Mouse (Mus musculus) midbrain, embryonic 14.5 days (tissue): ENCODE results near the gene Eps8l1. TPM values are rescaled to one million over a fixed set of nuclear protein-coding genes. Genes with fewer than 3 reads are reported as not detected.

Source experiments
- ATAC-seq: fragments of 200-750 bp; cut with Nextera tagmentation; 2 replicates; pipeline ENCODE4 v1.8.0; 2017; ENCODE audit warnings: moderate number of reproducible peaks, moderate library complexity; ENCODE audit not compliant: low FRiP score, low TSS enrichment
- DNase-seq: peaks from one replicate; pipeline ENCODE4 v3.0.0-alpha.2; 2015
- H3K27ac ChIP-seq: fragments of 300-500 bp; sonication (generic); replicated peaks from 2 replicates; pipeline ENCODE4 v1.5.1; 2014; ENCODE audit warnings: mild to moderate bottlenecking, low read depth, low read length, moderate library complexity
- H3K27me3 ChIP-seq: fragments of 300-500 bp; sonication (generic); 2 replicates; pipeline ENCODE4 v1.6.1; 2014; ENCODE audit warnings: low read length, control low read depth, mixed read lengths; ENCODE audit not compliant: control insufficient read depth, insufficient read depth
- H3K36me3 ChIP-seq: fragments of 300-500 bp; sonication (generic); 2 replicates; pipeline ENCODE4 v1.6.1; 2014; ENCODE audit warnings: low read length, control low read depth; ENCODE audit not compliant: control insufficient read depth, insufficient read depth
- H3K4me1 ChIP-seq: fragments of 300-500 bp; sonication (generic); 2 replicates; pipeline ENCODE4 v1.6.1; 2014; ENCODE audit warnings: mild to moderate bottlenecking, antibody characterized with exemption, low read length, control low read depth; ENCODE audit not compliant: control insufficient read depth, insufficient read depth
- H3K4me2 ChIP-seq: fragments of 300-500 bp; sonication (generic); 2 replicates; pipeline ENCODE4 v1.6.1; 2014; ENCODE audit warnings: mild to moderate bottlenecking, low read length, moderate library complexity
- H3K4me3 ChIP-seq: fragments of 300-500 bp; sonication (generic); replicated peaks from 2 replicates; pipeline ENCODE4 v1.5.1; 2014; ENCODE audit warnings: low read depth, low read length
- H3K9ac ChIP-seq: fragments of 300-500 bp; sonication (generic); replicated peaks from 2 replicates; pipeline ENCODE4 v1.6.1; 2014; ENCODE audit warnings: mild to moderate bottlenecking, low read length, moderate library complexity
- H3K9me3 ChIP-seq: fragments of 300-500 bp; sonication (generic); 2 replicates; pipeline ENCODE4 v1.6.1; 2016; ENCODE audit warnings: low read length, control low read depth, mixed read lengths; ENCODE audit not compliant: control insufficient read depth
- WGBS: fragments of 180-500 bp; shearing (Covaris S2); extraction: QIAGEN DNeasy Blood & Tissue Kit; methylation state at CpG from one replicate; pipeline ENCODE4 v1.1.7; 2014; 5-methylcytosine and 5-hydroxymethylcytosine counted together
- polyA plus RNA-seq: library from polyadenylated mRNA; unstranded; fragments of >200 nt; fragmentation: Nextera tagmentation; extraction: Ambion mirVana; gene quantifications from 2 replicates; pipeline ENCODE4 v1.2.1, GENCODE M21; 2014

Eps8l1 gene
- polyA plus RNA-seq, 1 experiment from 2014 or later = 9.1 TPM

GRCm38 (mm10) chr7:4492284-4493224 is 32.1 kb downstream of the Eps8l1 start:
- H3K4me1 ChIP-seq = peaks cover 2% of the 10 kb centered on the region; the same call in 1 of the 2 replicates
- H3K27me3 ChIP-seq = no peaks in the 10 kb centered on the region
- WGBS = 94% methylated on average over 13 of the region's 13 CpGs
- DNase-seq = no peak
- H3K36me3 ChIP-seq = peaks cover 52% of the 10 kb centered on the region
- no peak overlapping the region for H3K9ac ChIP-seq
- no peak for ATAC-seq
- H3K4me3 ChIP-seq = no peak overlapping the region
- no peaks in the 10 kb centered on the region for H3K9me3 ChIP-seq
- no peak overlapping the region for H3K27ac ChIP-seq
- H3K4me2 ChIP-seq = no peak overlapping the region

- no peak for DNase-seq
- Histone ChIP-seq H3K9me3 (no peaks in the 10 kb centered on the region), H3K27me3 (no peaks in the 10 kb centered on the region), H3K36me3 (peaks cover 45% of the 10 kb centered on the region), H3K27ac (no peak overlapping the region), H3K4me1 (peaks cover 16% of the 10 kb centered on the region), H3K4me2 (no peak overlapping the region), H3K4me3 (no peak overlapping the region), H3K9ac (no peak overlapping the region)
- WGBS = 93% methylated on average over 1 of the region's 1 CpGs
- no peak for ATAC-seq
Observed at GRCm38 (mm10) chr7:4493991-4494390, 33.5 kb downstream of the Eps8l1 start.

- Histone ChIP-seq H3K36me3 (peaks cover 30% of the 10 kb centered on the region), H3K27me3 (no peaks in the 10 kb centered on the region), H3K9ac (no peak overlapping the region), H3K4me3 (no peak overlapping the region), H3K27ac (no peak overlapping the region), H3K9me3 (no peaks in the 10 kb centered on the region), H3K4me1 (peaks cover 34% of the 10 kb centered on the region), H3K4me2 (no peak overlapping the region)
- 95% methylated on average over 3 of the region's 3 CpGs for WGBS
- DNase-seq (no peak), ATAC-seq (no peak)
Observed at GRCm38 (mm10) chr7:4496468-4496867, 36.0 kb downstream of the Eps8l1 start.

GRCm38 (mm10) chr7:4497271-4497903 is 36.9 kb downstream of the Eps8l1 start:
- DNase-seq = no peak
- H3K9ac ChIP-seq = no peak overlapping the region; the same call in 1 of the 2 replicates
- no peak for ATAC-seq
- 93% methylated on average over 9 of the region's 9 CpGs for WGBS
- H3K36me3 ChIP-seq = peaks cover 30% of the 10 kb centered on the region
- H3K27ac ChIP-seq = no peak overlapping the region
- peaks cover 34% of the 10 kb centered on the region for H3K4me1 ChIP-seq
- no peaks in the 10 kb centered on the region for H3K27me3 ChIP-seq
- no peak overlapping the region for H3K4me3 ChIP-seq
- no peaks in the 10 kb centered on the region for H3K9me3 ChIP-seq
- H3K4me2 ChIP-seq = peak overlapping the region; percentile 93; the same call in 1 of the 2 replicates

- peak; percentile 79 for DNase-seq
- Histone ChIP-seq H3K9me3 (no peaks in the 10 kb centered on the region), H3K4me1 (peaks cover 34% of the 10 kb centered on the region), H3K4me2 (peak overlapping the region; percentile 93), H3K27me3 (no peaks in the 10 kb centered on the region), H3K9ac (peak overlapping the region; percentile 36; the same call in 1 of the 2 replicates), H3K36me3 (peaks cover 30% of the 10 kb centered on the region), H3K4me3 (0 out of 2 replicates have a peak overlapping the region, but pooled peaks have one; percentile 12), H3K27ac (peak overlapping the region; percentile 49; the same call in 1 of the 2 replicates)
- peak; percentile 6; the same call in 1 of the 2 replicates for ATAC-seq
- WGBS = 6% methylated on average over 9 of the region's 9 CpGs
Observed at GRCm38 (mm10) chr7:4498251-4498650, 37.8 kb downstream of the Eps8l1 start.

GRCm38 (mm10) chr7:4499034-4499433 is 38.6 kb downstream of the Eps8l1 start:
- no peaks in the 10 kb centered on the region for H3K9me3 ChIP-seq
- peak overlapping the region; percentile 93 for H3K4me2 ChIP-seq
- H3K4me1 ChIP-seq = peaks cover 34% of the 10 kb centered on the region
- DNase-seq (no peak), ATAC-seq (no peak)
- peaks cover 27% of the 10 kb centered on the region for H3K36me3 ChIP-seq
- H3K4me3 ChIP-seq = no peak overlapping the region; the same call in 1 of the 2 replicates
- no peaks in the 10 kb centered on the region for H3K27me3 ChIP-seq
- H3K27ac ChIP-seq = no peak overlapping the region
- 90% methylated on average over 4 of the region's 4 CpGs for WGBS
- peak overlapping the region; percentile 36; the same call in 1 of the 2 replicates for H3K9ac ChIP-seq

GRCm38 (mm10) chr7:4500892-4501471 is 40.5 kb downstream of the Eps8l1 start:
- Histone ChIP-seq H3K9ac (peak overlapping the region; percentile 96), H3K4me2 (peak overlapping the region; percentile 93), H3K27me3 (no peaks in the 10 kb centered on the region), H3K4me1 (peaks cover 34% of the 10 kb centered on the region), H3K36me3 (peaks cover 14% of the 10 kb centered on the region), H3K9me3 (no peaks in the 10 kb centered on the region), H3K4me3 (peak overlapping the region; percentile 81), H3K27ac (peak overlapping the region; percentile 91)
- ATAC-seq = peak; percentile 51
- no peak for DNase-seq
- WGBS = under 1% methylated on average over 47 of the region's 52 CpGs

GRCm38 (mm10) chr7:4501558-4502397 is 41.3 kb downstream of the Eps8l1 start, which contains the start of gene Ppp1r12c:
TSS of gene Ppp1r12c (minus strand) at chr7:4501680.
- DNase-seq (peak; percentile 97), ATAC-seq (peak; percentile 92)
- Histone ChIP-seq H3K4me1 (peaks cover 34% of the 10 kb centered on the region), H3K9me3 (no peaks in the 10 kb centered on the region), H3K4me2 (peak within 1 kb of the TSS; percentile 93), H3K27ac (peak within 1 kb of the TSS; percentile 91), H3K9ac (peak within 1 kb of the TSS; percentile 96), H3K36me3 (peaks cover 7% of the 10 kb centered on the region), H3K27me3 (no peaks in the 10 kb centered on the region), H3K4me3 (peak within 1 kb of the TSS; percentile 81)
- under 1% methylated on average over 62 of the region's 62 CpGs for WGBS
